Mouse (Mus musculus) testis, adult 2 months (tissue): ENCODE results near the gene Slc22a13. TPM values are rescaled to one million over a fixed set of nuclear protein-coding genes. Genes with fewer than 3 reads are reported as not detected.

Source experiments
- H3K27ac ChIP-seq: fragments of 200-500 bp; 2 replicates; pipeline ENCODE4 v1.5.1; 2012; ENCODE audit warnings: low read depth, low read length; ENCODE audit not compliant: control insufficient read depth, insufficient read depth
- H3K27me3 ChIP-seq: fragments of 200-500 bp; 2 replicates; pipeline ENCODE4 v1.6.1; 2012; ENCODE audit warnings: mild to moderate bottlenecking, low read length, moderate library complexity; ENCODE audit not compliant: control insufficient read depth, insufficient read depth
- H3K36me3 ChIP-seq: fragments of 200-500 bp; 2 replicates; pipeline ENCODE4 v1.6.1; 2012; ENCODE audit warnings: mild to moderate bottlenecking, low read length; ENCODE audit not compliant: control insufficient read depth, insufficient read depth
- H3K4me1 ChIP-seq: fragments of 200-500 bp; 2 replicates; pipeline ENCODE4 v1.6.1; 2012; ENCODE audit warnings: low read length; ENCODE audit not compliant: control insufficient read depth, insufficient read depth
- H3K4me3 ChIP-seq: fragments of 200-500 bp; 2 replicates; pipeline ENCODE4 v1.5.1; 2012; ENCODE audit warnings: low read depth, mild to moderate bottlenecking, low read length, moderate library complexity, mixed read lengths; ENCODE audit not compliant: control insufficient read depth
- CTCF ChIP-seq: fragments of 200-500 bp; IDR thresholded peaks from 2 replicates; pipeline ENCODE4 v1.5.1; 2012; ENCODE audit warnings: low read depth, mild to moderate bottlenecking, inconsistent platforms, low read length, moderate library complexity; ENCODE audit not compliant: control insufficient read depth, insufficient read depth, insufficient replicate concordance
- POLR2A ChIP-seq: fragments of 200-500 bp; IDR thresholded peaks from 2 replicates; pipeline ENCODE4 v1.6.1; 2012; ENCODE audit warnings: low read depth, mild to moderate bottlenecking, inconsistent platforms, low read length, moderate library complexity; ENCODE audit not compliant: control insufficient read depth
- polyA plus RNA-seq: library from polyadenylated mRNA; depleted of rRNA; stranded (reverse); fragments of >200 nt; gene quantifications from 2 replicates; pipeline ENCODE4 v1.2.3, GENCODE M21; 2012

Gene Slc22a13
- polyA plus RNA-seq, 1 experiment, result 0.07 TPM

- Histone ChIP-seq H3K27me3 (no peaks in the 10 kb centered on the region), H3K4me1 (no peaks in the 10 kb centered on the region), H3K36me3 (no peaks in the 10 kb centered on the region), H3K27ac (no peak overlapping the region), H3K4me3 (no peak overlapping the region)
- no peak for TF ChIP-seq POLR2A
- no peak for TF ChIP-seq CTCF
These were observed 7.2 kb downstream of the Slc22a13 start for GRCm38 (mm10) chr9:119201653-119202052.

- H3K27ac ChIP-seq, result no peak overlapping the region
- no peaks in the 10 kb centered on the region for H3K27me3 ChIP-seq
- no peak overlapping the region for H3K4me3 ChIP-seq
- no peaks in the 10 kb centered on the region for H3K4me1 ChIP-seq
- no peak for TF ChIP-seq POLR2A
- no peak for TF ChIP-seq CTCF
- H3K36me3 ChIP-seq, result no peaks in the 10 kb centered on the region
These were observed 9.6 kb downstream of the Slc22a13 start for GRCm38 (mm10) chr9:119199151-119199861.

GRCm38 (mm10) chr9:119192202-119192990 is 16.5 kb downstream of the Slc22a13 start:
- TF ChIP-seq POLR2A, result no peak
- TF ChIP-seq CTCF, result peak; percentile 88; the same call in 1 of the 2 replicates
- H3K36me3 ChIP-seq, result no peaks in the 10 kb centered on the region
- no peak overlapping the region for H3K27ac ChIP-seq
- H3K4me3 ChIP-seq, result peak overlapping the region; percentile 66
- peaks cover 3% of the 10 kb centered on the region; the same call in 1 of the 2 replicates for H3K4me1 ChIP-seq
- H3K27me3 ChIP-seq, result no peaks in the 10 kb centered on the region

- H3K4me1 ChIP-seq, result peaks cover 2% of the 10 kb centered on the region; the same call in 1 of the 2 replicates
- H3K4me3 ChIP-seq, result no peak overlapping the region
- H3K36me3 ChIP-seq, result no peaks in the 10 kb centered on the region
- no peak for TF ChIP-seq POLR2A
- no peak for TF ChIP-seq CTCF
- no peak overlapping the region for H3K27ac ChIP-seq
- H3K27me3 ChIP-seq, result no peaks in the 10 kb centered on the region
These were observed 27.6 kb downstream of the Slc22a13 start for GRCm38 (mm10) chr9:119181241-119181728.

DNA sequence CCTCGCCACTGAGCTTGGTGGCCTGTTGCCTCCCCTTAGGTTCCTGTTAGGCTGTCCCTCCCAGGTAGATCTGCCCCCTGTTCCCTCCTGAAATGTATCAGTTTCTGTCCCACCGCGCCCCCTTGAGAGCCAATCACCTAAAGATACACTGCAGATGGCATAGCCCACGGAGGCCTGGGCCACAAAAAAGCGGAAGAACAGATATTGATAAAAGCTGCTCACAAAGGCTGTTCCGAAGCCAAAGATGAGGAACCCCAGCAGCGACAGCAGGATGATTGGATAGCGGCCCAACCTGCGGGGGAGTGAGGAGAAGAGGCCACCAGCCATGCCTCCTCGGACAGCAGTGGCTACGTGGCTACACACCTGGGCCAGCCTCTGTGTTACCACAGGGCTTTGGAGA is 29.6 kb downstream of the Slc22a13 start:
- peaks cover 2% of the 10 kb centered on the region; the same call in 1 of the 2 replicates for H3K4me1 ChIP-seq
- H3K4me3 ChIP-seq, result no peak overlapping the region
- H3K27ac ChIP-seq, result no peak overlapping the region
- TF ChIP-seq POLR2A, result no peak
- no peak for TF ChIP-seq CTCF
- no peaks in the 10 kb centered on the region for H3K27me3 ChIP-seq
- no peaks in the 10 kb centered on the region for H3K36me3 ChIP-seq

- Histone ChIP-seq H3K27me3 (no peaks in the 10 kb centered on the region), H3K4me3 (no peak overlapping the region), H3K4me1 (no peaks in the 10 kb centered on the region), H3K27ac (no peak overlapping the region), H3K36me3 (no peaks in the 10 kb centered on the region)
- TF ChIP-seq CTCF (no peak), POLR2A (no peak)
These were observed 41.3 kb downstream of the Slc22a13 start for GRCm38 (mm10) chr9:119167608-119168007.

DNA sequence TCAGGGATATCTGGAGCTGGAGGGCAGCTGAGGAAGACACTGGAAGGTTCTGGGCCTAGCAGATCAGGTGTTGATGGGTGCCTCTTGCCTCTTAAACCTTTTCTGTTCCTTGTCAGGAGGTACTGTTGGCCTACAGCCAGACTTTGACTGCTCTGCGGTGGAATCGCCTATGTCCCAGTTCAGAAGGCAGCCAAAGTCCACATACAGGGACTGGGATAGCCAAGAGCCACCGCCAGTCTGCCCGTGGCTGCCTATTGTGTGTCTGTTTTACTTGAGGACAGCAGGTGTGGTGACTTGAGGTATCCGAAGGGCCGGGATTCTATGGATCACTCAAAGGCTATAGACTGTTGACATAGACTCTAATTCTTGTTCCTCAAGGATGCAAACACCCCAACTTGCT is 43.4 kb downstream of the Slc22a13 start:
- H3K27me3 ChIP-seq, result no peaks in the 10 kb centered on the region
- H3K27ac ChIP-seq, result no peak overlapping the region
- H3K36me3 ChIP-seq, result no peaks in the 10 kb centered on the region
- TF ChIP-seq POLR2A (no peak), CTCF (no peak)
- no peaks in the 10 kb centered on the region for H3K4me1 ChIP-seq
- no peak overlapping the region for H3K4me3 ChIP-seq
